Mouse (Mus musculus) left cerebral cortex, adult 11 months (tissue): ENCODE data around the gene Sytl2.

Experiments
- DNase-seq: peaks from one replicate; pipeline ENCODE4 v3.0.0; 2022; ENCODE audit warnings: low spot score

Sytl2 gene

DNA sequence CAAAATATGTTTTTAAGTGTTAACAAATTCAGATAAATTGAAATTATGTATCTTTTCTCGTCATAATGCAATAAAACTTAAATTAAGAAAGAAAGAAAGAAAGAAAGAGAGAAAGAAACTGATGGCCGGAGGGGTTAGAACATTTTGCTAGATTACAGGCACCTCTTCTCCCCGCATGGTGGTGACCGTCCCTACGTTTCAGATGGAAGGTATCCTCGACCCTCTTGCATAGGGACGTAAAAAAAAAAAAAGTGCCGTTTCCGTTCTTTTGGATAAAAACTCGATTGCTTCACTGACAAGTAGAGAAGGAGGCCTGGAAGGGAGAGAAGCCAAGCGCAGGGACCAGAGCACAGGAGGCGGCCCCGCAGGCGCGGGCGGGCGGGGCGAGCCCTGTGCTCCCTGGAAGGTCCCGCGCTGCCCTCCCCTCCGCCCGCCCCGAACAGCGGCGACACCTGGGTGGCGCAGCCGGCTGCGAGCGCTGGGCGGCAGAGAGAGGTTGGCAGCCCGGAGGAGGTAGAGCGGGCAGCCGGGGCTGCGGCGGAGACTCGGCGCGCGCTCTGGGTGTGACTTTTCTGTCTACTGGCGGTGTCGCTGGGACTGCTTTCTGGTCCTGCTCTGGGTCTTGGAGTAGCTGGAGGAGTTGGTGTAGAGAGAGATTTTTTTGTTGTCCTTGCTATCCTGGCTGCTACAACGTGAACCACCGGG is at the start of gene Sytl2:
Gene Sytl2, plus strand, starts transcription at position 311 of the 705 bp plus-strand sequence.
- no peak for DNase-seq

DNA sequence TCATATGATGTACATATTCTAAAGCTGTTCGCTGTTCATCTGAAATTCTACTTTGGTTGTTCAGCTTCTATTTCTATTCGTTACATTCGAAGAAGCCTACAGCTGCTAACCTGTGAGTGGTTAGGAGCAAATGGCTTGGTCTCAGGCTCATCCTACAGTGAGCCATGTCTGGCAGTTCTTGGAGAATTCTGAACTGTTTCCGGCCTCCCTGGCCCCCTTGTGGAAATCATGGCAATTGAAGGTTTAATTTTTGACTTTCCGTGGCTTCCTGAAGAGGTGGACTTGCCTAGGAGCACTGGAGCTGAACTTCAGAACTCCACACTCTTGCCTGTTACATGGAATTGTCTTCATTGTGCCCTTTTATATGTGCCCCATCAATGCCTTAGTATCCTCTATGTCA is 49.1 kb upstream of the Sytl2 start:
- DNase-seq: no peak

DNA sequence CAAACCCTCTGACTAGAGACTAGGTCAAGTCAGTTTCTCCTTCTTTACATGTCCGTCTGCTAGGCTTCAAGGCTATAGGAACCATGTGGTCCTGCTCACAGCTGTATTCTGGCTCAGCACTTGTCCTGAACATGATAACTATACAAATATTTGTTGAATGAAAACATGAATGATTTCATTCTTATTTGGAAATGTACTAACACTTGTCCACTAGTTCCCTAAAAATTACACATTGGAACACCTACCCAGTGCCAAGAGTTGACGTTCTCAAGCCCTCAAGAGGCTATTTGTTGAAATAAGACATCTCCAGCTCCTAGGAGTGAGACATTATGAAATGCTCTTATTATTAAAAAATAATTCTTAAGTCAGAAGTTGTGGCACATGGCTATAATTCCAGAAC is 43.4 kb upstream of the Sytl2 start:
- no peak for DNase-seq

DNA sequence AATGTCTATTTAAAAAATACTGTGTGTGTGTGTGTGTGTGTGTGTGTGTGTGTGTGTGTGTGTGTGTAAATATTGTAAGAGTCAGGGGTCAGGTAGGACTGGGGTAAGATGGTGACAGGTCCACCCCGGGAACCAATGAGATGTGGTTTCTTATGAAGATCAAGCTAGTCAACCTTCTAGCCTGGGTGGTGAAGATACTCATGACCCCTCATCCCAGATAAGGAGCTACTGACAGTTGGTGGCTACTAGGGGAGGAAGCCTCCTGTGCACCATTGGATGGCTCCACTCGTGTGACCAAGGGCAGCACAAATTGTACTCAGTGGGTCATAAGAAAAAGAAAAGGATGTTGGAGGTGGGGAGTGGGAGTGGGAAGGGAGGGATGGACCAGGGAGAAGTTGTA is 42.2 kb upstream of the Sytl2 start:
- DNase-seq: no peak

DNA sequence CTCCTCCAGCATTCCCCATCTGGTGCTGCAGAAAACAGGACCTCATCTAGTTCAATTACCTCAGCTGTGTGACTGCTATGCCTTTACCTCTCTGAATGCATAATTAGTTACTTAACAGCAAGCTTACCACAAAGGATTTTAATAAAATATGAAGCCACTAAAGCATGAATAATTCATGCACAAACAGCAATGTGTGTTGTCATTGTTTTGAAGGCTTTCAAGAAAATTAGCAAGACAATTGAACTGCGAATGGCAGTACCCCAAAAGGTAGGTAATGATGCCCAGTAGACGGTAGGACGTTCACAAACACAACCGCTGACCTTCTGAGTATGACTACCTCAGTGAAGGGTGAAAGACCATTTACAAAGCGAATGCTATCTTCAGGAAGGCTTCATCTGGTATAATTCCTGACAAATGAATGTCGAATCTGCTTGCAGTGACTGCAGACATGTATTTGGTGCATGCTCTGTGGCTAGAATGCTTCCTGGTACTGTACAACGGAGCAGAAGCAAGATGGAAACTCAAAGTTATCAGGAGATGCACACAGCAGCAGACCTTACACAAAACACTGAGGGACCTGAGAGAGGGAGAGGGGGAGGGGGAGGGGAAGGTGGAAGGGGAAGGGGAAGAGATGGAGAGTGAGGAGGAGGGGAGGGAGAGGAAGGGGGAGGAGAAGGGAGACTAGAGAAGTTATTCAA is 40.0 kb upstream of the Sytl2 start:
- no peak for DNase-seq

DNA sequence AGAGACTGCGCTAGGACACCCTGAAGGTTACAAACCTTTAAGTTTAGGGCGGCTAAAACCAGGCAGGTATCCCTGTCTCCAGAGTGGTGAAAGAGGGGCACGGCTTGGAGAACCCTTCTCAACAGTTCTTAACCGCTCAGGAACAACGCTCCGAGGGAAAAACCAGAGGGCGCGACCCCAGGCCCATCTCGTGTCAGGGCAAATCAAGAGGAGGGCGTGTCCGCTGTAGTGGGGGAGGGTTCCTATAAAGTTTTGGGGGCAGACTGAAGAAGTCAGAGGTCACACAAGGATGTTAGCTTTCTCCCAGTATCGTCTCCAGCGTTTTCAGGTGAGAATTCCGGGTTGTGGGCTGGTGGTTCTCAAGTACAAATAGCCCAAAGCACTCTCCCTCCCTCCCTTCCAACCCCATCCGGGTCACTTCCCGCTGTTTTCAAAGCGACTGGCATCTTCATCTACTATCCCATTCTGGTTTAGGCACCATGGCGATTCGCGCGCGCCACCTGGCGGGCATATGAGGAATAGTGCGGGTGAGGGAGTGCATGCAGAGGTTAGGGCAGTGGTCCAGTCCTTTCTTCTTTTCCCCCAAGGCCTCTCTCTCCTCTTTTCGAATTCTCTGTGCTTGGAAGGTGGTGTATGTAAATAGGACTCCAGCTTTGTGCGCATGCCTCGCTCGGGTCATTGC is 36.6 kb upstream of the Sytl2 start, which contains the start of gene Ccdc83:
Gene Ccdc83, minus strand, starts transcription at position 489 of the 682 bp plus-strand sequence.
- DNase-seq: peak; percentile 66

DNA sequence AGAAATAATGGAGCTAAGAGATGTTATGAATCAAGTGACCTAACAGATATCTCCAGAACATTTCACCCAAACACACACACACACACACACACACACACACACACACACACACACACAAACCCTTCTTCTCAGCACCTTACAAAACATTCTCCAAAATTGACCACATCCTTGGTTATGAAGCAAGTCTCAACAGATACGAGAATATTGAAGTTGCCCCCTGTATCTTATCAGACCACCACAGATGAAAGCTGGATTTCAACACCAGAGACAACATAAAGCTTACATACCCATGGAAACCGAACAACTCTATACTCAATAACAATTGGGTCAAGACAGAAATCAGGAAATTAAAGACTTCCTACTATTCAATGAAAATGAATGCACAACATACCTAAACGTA is 31.9 kb upstream of the Sytl2 start:
- DNase-seq: no peak

DNA sequence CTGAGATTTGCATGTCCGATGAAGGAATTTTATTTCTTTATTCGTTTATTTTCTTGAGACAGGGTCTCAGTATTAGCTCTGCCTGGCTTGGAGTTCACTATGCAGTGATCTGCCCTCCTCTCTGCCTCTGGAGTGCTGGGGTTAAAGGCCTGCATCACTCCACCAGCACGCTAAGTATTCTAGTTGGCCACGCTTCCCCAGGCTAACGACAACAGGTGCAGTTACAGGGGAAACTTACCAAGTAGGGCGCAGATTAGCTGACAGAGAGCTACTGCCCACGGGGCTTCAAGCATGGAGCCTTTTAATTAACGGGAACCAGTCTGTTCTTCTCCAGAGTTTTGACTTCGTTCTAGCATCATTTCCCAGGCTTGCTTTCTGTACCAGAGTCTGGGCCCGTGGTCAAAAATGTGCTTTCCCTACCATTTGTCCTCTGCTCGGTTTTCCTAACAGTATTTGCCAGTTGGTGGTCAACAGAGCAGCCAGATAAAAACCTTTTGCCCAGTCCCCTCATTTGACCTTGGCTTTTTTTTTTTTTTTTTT is 27.4 kb upstream of the Sytl2 start:
- no peak for DNase-seq

DNA sequence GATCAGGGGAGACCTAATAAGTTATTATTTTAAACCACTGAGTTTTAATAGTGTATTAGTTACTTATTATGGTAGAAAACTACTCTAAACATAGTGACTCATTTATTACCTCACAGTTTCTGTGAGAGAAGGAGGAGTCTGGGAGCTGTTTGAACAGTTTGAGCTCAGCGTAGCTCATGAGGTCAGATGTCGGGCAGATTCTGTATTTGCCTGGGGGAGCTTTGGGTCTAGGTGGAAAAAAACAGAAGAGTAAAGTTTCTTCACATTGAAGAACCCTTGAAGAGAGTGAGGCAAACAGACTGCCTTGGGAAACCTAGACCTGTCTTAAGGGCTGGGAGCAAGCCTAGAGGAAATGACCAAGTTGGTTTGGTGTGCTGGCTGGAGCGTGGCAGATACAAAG is 24.8 kb upstream of the Sytl2 start:
- DNase-seq: no peak

DNA sequence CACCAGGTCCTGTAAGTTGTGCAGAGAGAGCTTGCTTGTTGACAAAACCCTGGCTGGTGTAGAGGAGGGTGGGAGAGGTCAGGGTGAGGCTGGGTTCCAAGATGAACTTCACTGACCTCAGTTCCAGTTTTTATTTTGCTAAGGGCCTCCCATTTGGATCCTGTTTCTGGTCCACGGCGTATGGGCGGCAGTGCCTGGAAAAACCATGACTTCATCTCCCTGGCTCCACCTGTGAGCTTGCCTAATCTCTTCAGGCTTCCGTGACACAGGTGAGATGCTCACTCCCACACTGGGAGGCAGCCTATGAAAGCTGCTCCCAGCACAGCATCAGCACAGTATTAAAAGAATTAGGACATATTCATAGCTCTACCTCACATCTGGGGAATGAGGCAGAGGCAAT is 24.3 kb upstream of the Sytl2 start:
- DNase-seq: no peak

DNA sequence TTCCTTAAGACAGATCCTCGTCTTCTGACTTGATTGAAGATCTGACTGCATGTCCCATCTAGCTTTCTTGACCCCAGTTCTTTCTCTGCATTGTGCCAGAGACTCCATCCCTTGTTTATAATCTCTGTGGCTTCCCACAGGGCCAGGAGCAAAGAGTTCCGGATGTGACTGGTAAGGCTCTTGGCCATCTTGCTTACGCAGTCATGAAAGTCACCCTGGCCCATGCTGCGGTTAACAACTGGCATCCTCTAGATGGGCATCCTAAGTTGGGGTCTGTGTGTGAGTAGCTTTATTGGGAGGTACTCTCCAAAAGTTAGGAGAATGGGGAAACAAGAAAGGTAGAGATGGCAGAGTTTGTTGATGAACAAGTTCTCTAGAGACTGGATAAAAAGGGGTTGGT is 22.9 kb upstream of the Sytl2 start:
- no peak for DNase-seq

DNA sequence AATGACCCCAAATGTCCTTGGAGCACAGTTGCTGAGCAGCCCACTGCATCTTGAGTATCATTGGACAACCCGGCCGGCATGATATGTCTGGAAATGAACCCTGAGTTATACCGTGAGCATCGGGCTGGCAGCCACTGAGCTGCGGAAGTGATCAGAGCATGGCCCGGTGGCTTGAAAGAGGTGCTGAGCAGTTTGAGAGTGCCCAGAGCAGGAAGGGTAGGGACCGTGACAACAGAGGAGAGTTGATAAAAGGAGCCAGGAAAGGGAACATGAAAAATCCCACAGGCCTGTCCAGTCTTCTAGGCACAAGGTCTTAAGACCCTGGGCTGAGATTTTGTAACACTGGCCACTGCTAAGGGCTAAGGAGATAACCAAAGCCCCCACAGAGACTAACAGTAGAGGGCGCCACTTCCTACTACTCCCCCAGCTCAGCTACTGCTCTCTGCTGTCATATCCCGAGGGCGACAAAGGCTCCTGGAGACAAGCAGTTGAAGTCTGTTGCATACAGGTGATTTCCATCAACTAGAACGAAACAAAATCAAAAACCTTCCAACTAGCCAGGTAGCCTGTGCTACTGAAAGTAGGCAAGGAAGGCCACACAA is 21.7 kb upstream of the Sytl2 start:
- no peak for DNase-seq

DNA sequence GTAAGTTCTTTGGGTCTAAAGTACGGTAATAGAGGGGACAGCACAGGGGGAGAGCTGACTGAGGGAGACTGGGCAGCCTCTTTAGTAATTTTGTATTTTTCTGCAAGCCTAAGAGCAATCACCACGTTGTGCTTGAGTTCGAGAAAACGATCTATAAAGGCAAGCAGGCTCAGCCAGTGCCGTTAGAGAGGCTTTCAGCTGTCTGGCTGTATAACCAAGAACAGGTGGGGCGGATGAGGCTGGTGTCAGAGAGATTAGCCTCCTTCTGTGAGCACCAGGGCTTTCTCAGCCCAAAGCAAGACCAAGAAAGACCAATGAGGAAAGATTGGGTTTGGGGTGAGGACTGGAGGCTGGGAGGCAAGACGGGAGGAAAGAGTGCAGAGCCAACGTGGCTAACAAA is 21.2 kb upstream of the Sytl2 start:
- no peak for DNase-seq

DNA sequence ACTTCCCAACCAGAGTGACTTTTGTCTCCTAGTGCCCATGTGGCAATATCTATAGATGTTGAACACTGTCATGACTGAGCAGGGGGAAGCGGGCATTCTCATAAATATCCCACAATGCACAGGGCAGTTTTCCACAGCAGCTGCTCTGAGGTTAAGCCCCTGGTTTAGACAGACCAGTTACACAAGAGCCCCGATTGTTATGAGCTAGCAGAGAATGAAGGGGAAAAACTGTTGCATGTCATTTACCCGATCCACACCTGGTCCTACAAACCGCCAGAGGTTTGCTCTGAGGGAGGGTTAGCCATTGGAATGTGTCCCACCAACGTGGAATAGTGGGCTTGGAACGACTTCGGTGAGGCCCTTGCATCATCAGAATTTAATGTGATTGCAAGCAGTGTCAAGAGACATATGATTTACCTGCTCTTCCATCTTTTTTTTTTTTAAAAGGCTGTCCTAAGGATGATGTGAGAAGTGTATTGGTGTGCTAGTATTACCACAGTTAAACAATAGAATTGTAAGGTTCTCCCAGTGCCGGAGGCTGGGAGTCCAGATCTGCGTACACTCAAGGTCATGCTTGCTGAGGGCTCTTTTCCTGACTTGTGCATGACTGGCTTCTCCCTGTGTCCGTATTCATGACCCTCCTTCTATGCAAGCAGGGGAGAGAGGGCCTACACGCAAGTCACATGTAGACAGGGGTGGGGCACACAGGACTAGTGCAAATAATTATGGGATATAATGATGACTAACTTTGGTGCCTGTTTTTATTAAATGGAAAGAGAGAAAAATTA is 20.1 kb upstream of the Sytl2 start:
- DNase-seq: no peak

DNA sequence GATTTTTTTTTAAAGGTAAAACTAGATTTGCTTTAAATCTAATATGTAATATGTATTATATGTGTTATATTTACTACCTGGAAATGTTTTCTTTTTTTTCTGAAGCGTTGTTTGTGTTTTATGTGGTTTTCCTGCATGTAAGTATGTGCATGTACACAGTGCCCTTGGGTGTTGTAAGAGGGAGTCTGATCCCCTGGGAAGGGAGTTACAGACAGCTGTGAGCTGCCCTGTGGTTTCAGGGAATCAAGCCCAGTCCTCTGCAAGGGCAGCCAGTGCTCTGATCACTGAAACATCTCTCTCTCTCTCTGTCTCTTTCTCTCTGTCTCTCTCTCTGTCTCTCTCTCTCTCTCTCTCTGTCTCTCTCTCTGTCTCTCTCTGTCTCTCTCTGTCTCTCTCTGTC is 19.3 kb upstream of the Sytl2 start:
- no peak for DNase-seq

DNA sequence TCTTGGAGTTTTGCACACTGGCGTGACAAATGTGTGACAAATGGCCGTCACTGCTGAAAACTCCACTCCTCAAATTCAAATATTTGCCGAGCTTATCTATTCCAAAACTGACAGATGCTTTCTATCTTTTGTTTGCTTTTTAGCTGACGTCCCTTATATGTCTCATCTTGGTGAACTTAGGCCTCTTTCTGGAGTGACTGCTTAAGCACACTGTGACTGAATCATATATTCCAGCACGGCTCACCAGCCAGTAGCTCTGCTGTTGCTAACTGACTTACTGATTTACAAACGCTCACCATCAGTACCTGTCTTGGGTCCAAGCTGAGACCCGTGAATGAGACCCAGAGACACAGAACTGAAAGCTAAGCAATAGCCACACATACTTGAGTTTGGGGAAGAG is 17.3 kb upstream of the Sytl2 start:
- DNase-seq: no peak

DNA sequence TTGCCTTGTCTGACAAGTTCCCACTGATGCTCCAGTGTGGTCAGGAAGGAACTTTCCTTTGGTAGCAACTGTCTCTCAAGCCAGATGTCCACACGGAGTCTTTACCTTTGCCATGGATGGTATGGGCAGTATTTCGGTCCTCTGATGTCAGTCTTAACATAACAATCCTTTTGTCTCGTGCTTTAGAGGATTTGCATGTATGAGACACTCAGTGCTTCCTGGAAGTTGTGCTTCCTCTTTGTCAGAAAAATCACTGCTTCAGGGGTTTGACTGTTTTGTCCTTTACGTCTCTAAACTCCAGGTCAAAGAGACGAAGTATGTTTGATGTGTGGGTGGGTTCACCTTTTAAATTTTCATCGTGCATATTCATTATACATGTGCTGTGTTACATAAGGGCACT is 10.2 kb upstream of the Sytl2 start:
- DNase-seq: no peak

DNA sequence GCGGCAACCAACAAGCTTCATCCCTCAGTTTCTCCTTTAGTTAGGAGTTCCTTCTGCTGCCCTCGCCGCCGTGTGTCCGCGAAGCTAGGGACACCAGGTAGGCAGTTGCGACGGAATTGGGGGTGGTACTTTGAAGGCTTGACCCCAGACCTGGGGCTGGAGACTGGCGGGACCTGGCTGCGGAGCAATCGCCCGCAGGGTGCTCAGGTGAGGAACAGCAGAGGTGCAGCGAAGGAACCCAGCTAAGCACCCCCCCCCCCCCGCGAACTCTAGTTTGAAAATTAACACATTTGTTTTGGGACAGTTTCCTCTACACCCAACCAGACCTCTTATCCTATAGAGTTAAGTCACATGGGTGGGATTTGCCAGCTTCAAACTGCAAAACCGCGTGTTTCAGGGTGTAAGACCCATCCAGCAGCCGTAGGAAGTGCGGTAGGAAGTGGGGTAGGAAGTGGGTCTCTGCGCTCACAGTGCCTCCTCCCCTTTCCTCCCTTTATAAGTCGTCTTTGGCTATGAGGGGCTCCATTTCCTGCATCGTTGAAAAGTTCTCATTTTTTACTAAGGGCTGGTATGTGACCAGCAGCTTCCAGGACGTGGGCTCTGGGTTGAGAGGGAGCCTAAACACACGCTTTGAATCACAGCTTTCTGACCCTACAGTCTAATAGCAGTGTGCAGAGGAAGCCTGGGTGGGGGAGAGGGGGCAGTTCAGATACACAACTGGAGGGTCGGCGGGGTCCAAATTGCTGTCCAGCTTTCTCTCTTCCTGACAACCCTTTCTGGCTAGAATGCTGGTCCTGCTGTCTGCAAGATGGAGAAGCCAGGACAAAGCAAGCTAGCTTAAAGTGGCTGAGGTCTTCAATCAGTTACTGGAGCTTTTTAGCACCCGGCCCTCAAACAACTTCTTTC is 848 bp downstream of the Sytl2 start:
- no peak for DNase-seq

DNA sequence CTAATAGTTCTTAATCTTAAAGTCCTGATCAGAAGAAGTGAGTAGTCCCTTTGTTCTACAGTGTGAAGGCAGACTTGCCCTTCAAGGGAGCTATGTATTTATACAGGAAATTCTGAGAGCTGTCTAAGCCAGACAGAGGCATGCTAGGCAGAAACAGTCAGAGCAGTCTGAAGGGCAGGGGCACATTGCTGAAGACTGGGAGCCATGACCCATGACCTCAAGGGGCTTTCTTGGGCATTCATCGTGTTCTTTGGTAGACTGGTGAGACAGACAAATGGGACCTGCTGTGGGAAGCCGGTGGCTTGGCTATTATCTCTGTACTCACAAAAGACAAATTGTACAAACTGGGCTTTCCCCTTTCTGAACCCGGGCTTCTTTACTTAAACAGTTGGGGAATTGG is 4.0 kb downstream of the Sytl2 start:
- no peak for DNase-seq

DNA sequence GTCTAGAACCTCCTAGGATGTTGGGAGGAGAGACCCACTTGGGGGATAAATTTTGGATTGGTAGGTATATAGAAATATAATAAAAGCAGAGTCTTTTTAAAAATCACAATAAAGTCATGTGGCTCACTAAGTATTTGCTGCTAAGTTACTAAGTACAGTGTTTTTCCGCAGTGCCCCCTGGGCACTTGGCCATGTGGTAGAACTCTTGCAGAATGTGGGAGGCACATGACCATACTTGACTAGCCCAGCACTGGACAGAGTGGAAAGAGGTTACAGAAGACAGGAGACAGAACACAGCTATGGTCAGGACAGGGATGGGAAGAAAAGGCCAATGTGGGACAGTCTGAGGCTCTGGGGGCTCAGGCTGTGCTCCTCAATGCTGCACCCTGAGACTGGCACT is 4.9 kb downstream of the Sytl2 start:
- no peak for DNase-seq

DNA sequence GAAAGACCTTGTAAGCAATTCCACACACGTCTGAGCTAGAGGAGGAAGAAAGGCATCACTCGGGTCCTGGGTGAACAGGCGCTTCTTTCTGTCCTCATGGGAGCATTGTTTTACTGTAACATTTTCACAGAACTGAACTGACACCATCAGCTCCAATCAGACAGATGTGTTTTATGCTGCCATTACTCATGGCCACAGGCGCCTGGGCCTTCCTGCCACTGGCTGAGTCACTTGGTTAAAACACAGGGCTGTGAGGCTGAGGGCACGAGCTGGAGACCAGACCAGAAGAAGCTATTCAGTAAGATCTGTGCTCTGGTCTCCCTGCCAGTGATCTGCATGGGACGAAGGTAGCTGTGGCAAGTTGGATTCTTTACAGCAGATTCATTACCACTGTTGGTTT is 6.0 kb downstream of the Sytl2 start:
- no peak for DNase-seq
